Mouse (Mus musculus) embryonic fibroblast, embryonic 13.5 days (primary cell): ENCODE measurements around the gene Olfr521. TPM values are rescaled to one million over a fixed set of nuclear protein-coding genes. Genes with fewer than 3 reads are reported as not detected.
A peak's percentile ranks its signal among the peaks of the same experiment; 100 is the strongest.
"Not testable (repeated sequence)": the region's sequence is repeated elsewhere in the genome, so short reads cannot be mapped to it uniquely, and the experiment has no call there.

Experiments used
- H3K27ac ChIP-seq: 2 replicates; pipeline ENCODE4 v1.5.1; 2012; ENCODE audit warnings: low read length, control low read depth, inconsistent platforms; ENCODE audit not compliant: insufficient read depth
- H3K4me1 ChIP-seq: 2 replicates; pipeline ENCODE4 v1.6.1; 2011; ENCODE audit warnings: low read length; ENCODE audit not compliant: control insufficient read depth, insufficient read depth
- H3K4me3 ChIP-seq: 2 replicates; pipeline ENCODE4 v1.5.1; 2011; ENCODE audit warnings: mild to moderate bottlenecking, control low read depth, low read length; ENCODE audit not compliant: insufficient read depth
- CTCF ChIP-seq: IDR thresholded peaks from 2 replicates; pipeline ENCODE4 v1.5.1; 2011; ENCODE audit warnings: mild to moderate bottlenecking, control low read depth, low read length, moderate library complexity, borderline replicate concordance; ENCODE audit not compliant: insufficient read depth
- POLR2A ChIP-seq: IDR thresholded peaks from 2 replicates; pipeline ENCODE4 v1.6.1; 2011; ENCODE audit warnings: low read depth, mild to moderate bottlenecking, control low read depth, low read length, moderate library complexity
- polyA plus RNA-seq: library from polyadenylated mRNA; stranded (reverse); fragments of >200 nt; gene quantifications from 2 replicates; pipeline ENCODE4 v1.2.4, GENCODE M21; 2011; ENCODE audit warnings: low read depth; ENCODE audit not compliant: missing spikeins, insufficient read length

The Olfr521 gene
- polyA plus RNA-seq, 1 experiment, result not detected

DNA sequence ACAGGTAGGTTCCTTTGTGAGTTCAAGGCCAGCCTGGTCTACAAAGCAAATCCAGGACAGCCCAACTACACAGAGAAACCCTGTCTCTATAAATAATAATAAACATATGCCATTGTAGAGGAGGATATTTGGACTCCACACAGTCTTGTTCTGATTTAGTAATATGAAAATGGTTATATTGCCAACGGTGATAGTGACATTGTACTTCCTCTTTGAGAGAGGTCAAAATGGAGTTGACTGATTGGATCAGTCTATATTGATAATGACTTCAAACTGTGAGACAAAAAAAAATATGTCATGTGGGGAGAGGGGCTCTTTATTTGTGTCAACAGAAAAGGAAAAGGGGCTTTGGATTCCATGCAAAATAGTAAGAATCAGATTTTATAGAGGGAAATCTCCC is 42.0 kb downstream of the Olfr521 start:
- no peaks in the 10 kb centered on the region for H3K4me1 ChIP-seq
- no peak overlapping the region for H3K27ac ChIP-seq
- TF ChIP-seq CTCF (no peak), POLR2A (no peak)
- H3K4me3 ChIP-seq, result no peak overlapping the region

DNA sequence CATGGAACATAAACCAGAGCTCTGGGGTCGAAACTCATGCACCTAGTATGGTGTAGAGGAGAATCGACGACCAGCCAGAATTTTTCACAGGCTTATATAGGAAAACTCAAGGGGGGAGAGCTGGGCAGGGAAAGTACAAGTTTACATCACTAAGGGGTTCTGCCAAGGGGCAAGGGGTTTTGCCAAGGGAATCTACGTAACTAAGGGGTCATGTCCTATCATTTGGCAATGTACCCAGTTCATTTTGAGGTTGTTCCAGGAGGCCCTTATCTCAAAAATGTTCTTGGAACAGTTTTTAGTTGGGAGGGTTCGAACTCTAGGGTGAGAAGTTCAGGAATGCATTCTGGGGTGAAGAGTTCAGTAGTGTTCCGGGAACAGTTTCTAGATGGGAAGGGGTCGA is 43.7 kb downstream of the Olfr521 start:
- H3K4me3 ChIP-seq, H3K4me1 ChIP-seq, H3K27ac ChIP-seq: not testable (repeated sequence)

DNA sequence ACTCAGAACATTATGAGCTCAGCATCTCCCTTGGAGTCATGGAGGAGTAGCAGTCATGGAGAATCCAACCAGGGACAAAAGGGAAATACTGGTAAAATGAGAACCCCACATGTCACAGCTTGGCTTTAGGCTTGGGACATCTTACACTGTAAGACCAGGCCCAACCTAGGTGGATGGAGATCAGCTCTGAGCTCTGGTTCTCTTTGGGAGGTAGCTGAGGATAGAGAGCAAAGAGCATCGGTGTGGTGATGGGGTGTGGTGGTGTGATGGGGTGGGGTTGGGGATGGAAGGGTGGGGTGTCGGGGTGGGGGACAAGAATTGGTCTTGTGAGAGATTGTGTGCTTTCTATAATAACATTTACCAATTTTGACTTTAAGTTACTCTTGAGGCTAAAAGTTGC is 47.5 kb downstream of the Olfr521 start:
- Histone ChIP-seq H3K4me3 (no peak overlapping the region), H3K4me1 (no peaks in the 10 kb centered on the region), H3K27ac (no peak overlapping the region)
- TF ChIP-seq POLR2A (no peak), CTCF (no peak)

DNA sequence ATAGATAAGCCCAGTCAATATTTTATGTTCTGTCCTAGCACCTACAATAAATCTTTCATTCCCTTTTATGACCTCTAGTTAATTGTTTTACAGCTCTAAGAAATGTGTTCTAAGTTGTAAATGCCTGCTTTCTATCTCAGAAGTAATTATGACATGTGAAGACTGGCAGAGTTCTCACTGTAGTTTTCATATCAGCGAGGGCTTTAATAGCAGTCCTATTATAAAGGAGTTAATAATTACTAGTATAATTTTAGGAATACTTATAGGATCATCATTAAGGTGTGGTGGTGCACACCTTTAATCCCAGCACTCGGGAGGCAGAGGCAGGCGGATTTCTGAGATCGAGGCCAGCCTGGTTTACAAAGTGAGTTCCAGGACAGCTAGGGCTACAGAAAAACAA is 48.4 kb downstream of the Olfr521 start:
- no peak for TF ChIP-seq POLR2A
- TF ChIP-seq CTCF, result no peak
- no peak overlapping the region for H3K4me3 ChIP-seq

DNA sequence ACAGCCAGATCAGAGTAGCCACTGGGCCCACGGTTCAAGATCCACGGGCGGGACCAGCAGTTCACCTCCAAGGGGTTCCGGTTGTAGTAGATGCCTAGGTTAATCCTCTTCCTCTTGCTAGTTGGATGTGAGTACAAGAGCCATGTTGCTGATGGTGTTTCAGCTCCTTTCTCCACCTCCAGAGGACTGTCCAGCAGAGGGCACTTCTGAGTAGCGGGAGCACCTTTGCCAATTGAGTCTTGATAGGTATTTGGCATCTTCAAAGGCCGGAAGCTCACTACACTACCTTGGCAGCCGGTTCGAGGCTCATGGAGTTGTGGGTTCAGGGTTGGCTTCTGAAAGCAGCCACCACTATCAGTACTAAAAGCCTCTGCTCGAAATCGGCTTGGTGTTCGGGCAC is 50.1 kb downstream of the Olfr521 start:
- Histone ChIP-seq H3K4me3 (no peak overlapping the region), H3K4me1 (no peaks in the 10 kb centered on the region), H3K27ac (no peak overlapping the region)
- TF ChIP-seq POLR2A (no peak), CTCF (peak; percentile 31; the same call in 1 of the 2 replicates)

More for the DNA sequence above, 48.4 kb downstream of the Olfr521 start:
- no peak overlapping the region for H3K27ac ChIP-seq
- no peaks in the 10 kb centered on the region for H3K4me1 ChIP-seq

DNA sequence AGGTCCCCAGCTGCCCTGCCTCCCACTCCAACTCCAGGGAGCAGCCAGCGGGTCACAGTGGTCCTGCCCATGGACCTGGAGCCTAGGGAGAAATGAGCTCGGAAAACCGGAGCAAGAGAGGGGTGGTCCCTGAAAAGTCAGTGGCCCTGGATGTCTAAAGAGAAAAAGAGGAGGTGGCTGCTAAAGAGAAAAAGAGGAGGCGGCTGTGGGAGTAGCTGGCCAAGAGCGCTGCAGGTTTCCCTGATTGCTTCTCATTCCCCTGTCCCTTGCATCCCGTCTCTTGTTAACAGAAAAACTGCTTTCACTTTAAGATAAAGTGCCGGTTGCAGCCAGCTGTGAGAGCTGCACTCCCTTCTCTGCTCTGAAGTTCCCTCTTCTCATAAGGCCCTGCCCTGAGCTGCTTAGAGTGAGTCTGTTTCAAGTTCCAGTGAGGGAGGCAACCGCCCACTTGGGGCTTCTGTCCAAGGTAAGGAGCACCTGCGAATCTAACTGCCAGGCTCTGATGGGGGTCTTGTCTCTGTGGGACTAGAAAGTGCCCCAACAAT is 54.9 kb downstream of the Olfr521 start:
- not testable (repeated sequence) for H3K4me3 ChIP-seq, H3K4me1 ChIP-seq, H3K27ac ChIP-seq

Other genes starting within 250 kb of the Olfr521 start
- gene Arrb1, start 228.0 kb upstream of the Olfr521 start, polyA plus RNA-seq, result 6.4 and 6.6 TPM in 2 replicates
- gene Tpbgl, start 136.4 kb upstream of the Olfr521 start, polyA plus RNA-seq, result 0.17 and 0.28 TPM in 2 replicates
- gene Slco2b1, start 52.2 kb upstream of the Olfr521 start, polyA plus RNA-seq, result 0.23 TPM in 1 of 2 replicates, not detected in the other
- not detected in 2 replicates for gene Olfr520, start 33.2 kb upstream of the Olfr521 start, polyA plus RNA-seq
- 1.9 and 2.3 TPM in 2 replicates for gene Neu3, start 64.9 kb downstream of the Olfr521 start, polyA plus RNA-seq
- gene Xrra1, start 95.6 kb downstream of the Olfr521 start, polyA plus RNA-seq, result 0.27 and 0.81 TPM in 2 replicates
- 132 and 168 TPM in 2 replicates for gene Spcs2, start 100.0 kb downstream of the Olfr521 start, polyA plus RNA-seq
- 22.8 and 24.3 TPM in 2 replicates for gene Rnf169, start 216.9 kb downstream of the Olfr521 start, polyA plus RNA-seq
- not detected in 2 replicates for gene Chrdl2, start 242.7 kb downstream of the Olfr521 start, polyA plus RNA-seq